Mouse (Mus musculus): ENCODE results near the gene Mta3. TPM values are rescaled to one million over a fixed set of nuclear protein-coding genes. Genes with fewer than 3 reads are reported as not detected.

Mta3 gene
- polyA plus RNA-seq, 1 experiment from 2014 or later = 49.0 TPM

GRCm38 (mm10) chr17:83744231-83744824 is 38.4 kb downstream of the Mta3 start:
- 96% methylated on average over 11 of the region's 11 CpGs for WGBS
- no peak overlapping the region for H3K27ac ChIP-seq

GRCm38 (mm10) chr17:83747405-83748160 is 41.6 kb downstream of the Mta3 start:
- Histone ChIP-seq H3K27ac (no peak overlapping the region), H3K9me3 (replicated peaks) (no peaks in the 10 kb centered on the region), H3K4me3 (no peak overlapping the region), H3K36me3 (peaks cover 19% of the 10 kb centered on the region), H3K4me1 (no peaks in the 10 kb centered on the region), H3K27me3 (ENCODE audit: low read depth, poor library complexity, severe bottlenecking) (no peaks in the 10 kb centered on the region)
- DNase-seq (ENCODE audit: low spot score) = no peak
- WGBS = 90% methylated on average over 10 of the region's 10 CpGs

More at GRCm38 (mm10) chr17:83744231-83744824, 38.4 kb downstream of the Mta3 start:
- Histone ChIP-seq H3K9me3 (replicated peaks) (no peaks in the 10 kb centered on the region), H3K36me3 (peaks cover 24% of the 10 kb centered on the region), H3K4me1 (no peaks in the 10 kb centered on the region), H3K4me3 (no peak overlapping the region), H3K27me3 (ENCODE audit: low read depth, poor library complexity, severe bottlenecking) (no peaks in the 10 kb centered on the region)
- DNase-seq (ENCODE audit: low spot score) = no peak

- Histone ChIP-seq H3K27ac (no peak overlapping the region), H3K27me3 (ENCODE audit: low read depth, poor library complexity, severe bottlenecking) (no peaks in the 10 kb centered on the region), H3K9me3 (replicated peaks) (no peaks in the 10 kb centered on the region), H3K4me3 (no peak overlapping the region), H3K4me1 (no peaks in the 10 kb centered on the region), H3K36me3 (peaks cover 26% of the 10 kb centered on the region)
- no peak for DNase-seq (ENCODE audit: low spot score)
- 82% methylated on average over 5 of the region's 5 CpGs for WGBS
Observed at GRCm38 (mm10) chr17:83750216-83750950, 44.4 kb downstream of the Mta3 start.

- no peak for DNase-seq (ENCODE audit: low spot score)
- H3K4me1 ChIP-seq = no peaks in the 10 kb centered on the region
- no peak overlapping the region for H3K27ac ChIP-seq
- WGBS = 83% methylated on average over 11 of the region's 11 CpGs
- no peaks in the 10 kb centered on the region for H3K27me3 ChIP-seq (ENCODE audit: low read depth, poor library complexity, severe bottlenecking)
- H3K36me3 ChIP-seq = peaks cover 43% of the 10 kb centered on the region
- no peaks in the 10 kb centered on the region for H3K9me3 ChIP-seq (replicated peaks)
- H3K4me3 ChIP-seq = no peak overlapping the region
Observed at GRCm38 (mm10) chr17:83753112-83753899, 47.3 kb downstream of the Mta3 start.

- no peak for DNase-seq (ENCODE audit: low spot score)
Observed at GRCm38 (mm10) chr17:83758096-83758495, 52.1 kb downstream of the Mta3 start.

GRCm38 (mm10) chr17:83759547-83759946 is 53.6 kb downstream of the Mta3 start:
- Histone ChIP-seq H3K4me3 (no peak overlapping the region), H3K4me1 (no peaks in the 10 kb centered on the region), H3K27ac (no peak overlapping the region), H3K9me3 (replicated peaks) (no peaks in the 10 kb centered on the region), H3K36me3 (peaks cover 64% of the 10 kb centered on the region), H3K27me3 (ENCODE audit: low read depth, poor library complexity, severe bottlenecking) (no peaks in the 10 kb centered on the region)
- no peak for DNase-seq (ENCODE audit: low spot score)
- 54% methylated on average over 4 of the region's 4 CpGs for WGBS

More at GRCm38 (mm10) chr17:83758096-83758495, 52.1 kb downstream of the Mta3 start:
- no peaks in the 10 kb centered on the region for H3K27me3 ChIP-seq (ENCODE audit: low read depth, poor library complexity, severe bottlenecking)
- no peak overlapping the region for H3K4me3 ChIP-seq
- H3K36me3 ChIP-seq = peaks cover 64% of the 10 kb centered on the region
- H3K27ac ChIP-seq = no peak overlapping the region
- no peaks in the 10 kb centered on the region for H3K4me1 ChIP-seq
- H3K9me3 ChIP-seq (replicated peaks) = no peaks in the 10 kb centered on the region
- 92% methylated on average over 10 of the region's 10 CpGs for WGBS

- no peak for DNase-seq (ENCODE audit: low spot score)
- Histone ChIP-seq H3K4me3 (no peak overlapping the region), H3K27ac (no peak overlapping the region), H3K9me3 (replicated peaks) (no peaks in the 10 kb centered on the region), H3K36me3 (peaks cover 59% of the 10 kb centered on the region), H3K27me3 (ENCODE audit: low read depth, poor library complexity, severe bottlenecking) (no peaks in the 10 kb centered on the region), H3K4me1 (no peaks in the 10 kb centered on the region)
- 92% methylated on average over 4 of the region's 4 CpGs for WGBS
Observed at GRCm38 (mm10) chr17:83764538-83764937, 58.6 kb downstream of the Mta3 start.

GRCm38 (mm10) chr17:83767064-83767463 is 61.1 kb downstream of the Mta3 start:
- Histone ChIP-seq H3K4me1 (no peaks in the 10 kb centered on the region), H3K27me3 (ENCODE audit: low read depth, poor library complexity, severe bottlenecking) (no peaks in the 10 kb centered on the region), H3K27ac (no peak overlapping the region), H3K4me3 (no peak overlapping the region), H3K9me3 (replicated peaks) (no peaks in the 10 kb centered on the region), H3K36me3 (peaks cover 56% of the 10 kb centered on the region)
- 91% methylated on average over 7 of the region's 7 CpGs for WGBS
- no peak for DNase-seq (ENCODE audit: low spot score)

GRCm38 (mm10) chr17:83768309-83768708 is 62.3 kb downstream of the Mta3 start:
- Histone ChIP-seq H3K36me3 (peaks cover 45% of the 10 kb centered on the region), H3K27ac (no peak overlapping the region), H3K4me1 (peaks cover 4% of the 10 kb centered on the region), H3K9me3 (replicated peaks) (no peaks in the 10 kb centered on the region), H3K4me3 (no peak overlapping the region), H3K27me3 (ENCODE audit: low read depth, poor library complexity, severe bottlenecking) (no peaks in the 10 kb centered on the region)
- DNase-seq (ENCODE audit: low spot score) = no peak
- 93% methylated on average over 10 of the region's 10 CpGs for WGBS

- H3K27ac ChIP-seq = no peak overlapping the region
- WGBS = 87% methylated on average over 6 of the region's 6 CpGs
- H3K4me3 ChIP-seq = no peak overlapping the region
- no peaks in the 10 kb centered on the region for H3K9me3 ChIP-seq (replicated peaks)
- H3K4me1 ChIP-seq = peaks cover 4% of the 10 kb centered on the region
- peaks cover 32% of the 10 kb centered on the region for H3K36me3 ChIP-seq
- no peak for DNase-seq (ENCODE audit: low spot score)
- H3K27me3 ChIP-seq (ENCODE audit: low read depth, poor library complexity, severe bottlenecking) = no peaks in the 10 kb centered on the region
Observed at GRCm38 (mm10) chr17:83770371-83770770, 64.4 kb downstream of the Mta3 start.

- Histone ChIP-seq H3K36me3 (peaks cover 35% of the 10 kb centered on the region), H3K27me3 (ENCODE audit: low read depth, poor library complexity, severe bottlenecking) (no peaks in the 10 kb centered on the region), H3K9me3 (replicated peaks) (no peaks in the 10 kb centered on the region), H3K4me3 (no peak overlapping the region), H3K27ac (no peak overlapping the region), H3K4me1 (peaks cover 4% of the 10 kb centered on the region)
- DNase-seq (ENCODE audit: low spot score) = no peak
- WGBS = 91% methylated on average over 7 of the region's 7 CpGs
Observed at GRCm38 (mm10) chr17:83770931-83771330, 65.0 kb downstream of the Mta3 start.

GRCm38 (mm10) chr17:83772110-83772509 is 66.1 kb downstream of the Mta3 start:
- no peak overlapping the region for H3K4me3 ChIP-seq
- WGBS = 96% methylated on average over 9 of the region's 9 CpGs
- no peaks in the 10 kb centered on the region for H3K9me3 ChIP-seq (replicated peaks)
- H3K4me1 ChIP-seq = peaks cover 4% of the 10 kb centered on the region
- H3K36me3 ChIP-seq = peaks cover 37% of the 10 kb centered on the region
- DNase-seq (ENCODE audit: low spot score) = no peak
- H3K27ac ChIP-seq = no peak overlapping the region
- H3K27me3 ChIP-seq (ENCODE audit: low read depth, poor library complexity, severe bottlenecking) = no peaks in the 10 kb centered on the region

Data from limb, embryonic 10.5 days (tissue).